Mouse (Mus musculus): ENCODE measurements around the gene Mecom.

DNA sequence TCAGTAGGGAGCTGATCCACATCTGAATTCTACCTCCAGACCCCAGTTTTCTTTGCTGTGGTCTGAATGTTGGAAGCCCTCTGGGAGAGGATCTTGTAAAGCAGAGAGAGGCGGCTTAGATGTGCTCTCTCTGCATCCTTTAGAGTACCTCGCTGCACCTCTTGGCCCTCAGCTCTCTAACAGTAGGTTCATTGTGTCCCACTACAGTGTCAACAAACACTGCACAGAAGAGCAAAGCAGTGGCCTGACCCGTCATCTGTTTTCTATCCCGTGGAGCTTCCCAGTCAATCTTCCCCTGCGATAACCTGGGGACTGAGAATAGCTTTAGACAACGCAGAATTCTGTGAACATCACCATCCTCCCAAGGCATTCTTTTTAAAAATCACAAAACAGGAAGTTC is 69.6 kb downstream of the Mecom start:
- no peak for TF ChIP-seq POLR2A (IDR thresholded peaks at IDR 0.05; ENCODE audit: borderline replicate concordance, insufficient read depth, low read length)
- TF ChIP-seq CTCF (IDR thresholded peaks at IDR 0.05; ENCODE audit: borderline replicate concordance, insufficient read depth, low read depth, low read length), result no peak
